Mouse (Mus musculus) limb, embryonic 13.5 days (tissue): Measurements from ENCODE around the gene Gbx1. TPM values are rescaled to one million over a fixed set of nuclear protein-coding genes. Genes with fewer than 3 reads are reported as not detected.

Experiments
- ATAC-seq: fragments of 200-750 bp; cut with Nextera tagmentation; 2 replicates; pipeline ENCODE4 v1.8.0; 2017; ENCODE audit warnings: low read depth, moderate number of reproducible peaks, moderate TSS enrichment; ENCODE audit not compliant: low FRiP score
- H3K27ac ChIP-seq: fragments of 300-500 bp; sonication (generic); 2 replicates; pipeline ENCODE4 v1.5.1; 2015; ENCODE audit warnings: inconsistent platforms, mild to moderate bottlenecking, moderate library complexity
- H3K27me3 ChIP-seq: fragments of 300-500 bp; sonication (generic); 2 replicates; pipeline ENCODE4 v1.6.1; 2015; ENCODE audit warnings: mild to moderate bottlenecking, inconsistent platforms
- H3K36me3 ChIP-seq: fragments of 300-500 bp; sonication (generic); 2 replicates; pipeline ENCODE4 v1.6.1; 2015; ENCODE audit warnings: inconsistent platforms, mild to moderate bottlenecking, moderate library complexity
- H3K4me1 ChIP-seq: fragments of 300-500 bp; sonication (generic); 2 replicates; pipeline ENCODE4 v1.6.1; 2015; ENCODE audit warnings: inconsistent platforms
- H3K4me2 ChIP-seq: fragments of 300-500 bp; sonication (generic); replicated peaks from 2 replicates; pipeline ENCODE4 v1.6.1; 2015; ENCODE audit warnings: inconsistent platforms, mild to moderate bottlenecking, moderate library complexity
- H3K4me3 ChIP-seq: fragments of 300-500 bp; sonication (generic); 2 replicates; pipeline ENCODE4 v1.5.1; 2015; ENCODE audit warnings: moderate library complexity, mild to moderate bottlenecking, inconsistent platforms
- H3K9ac ChIP-seq: fragments of 300-500 bp; sonication (generic); 2 replicates; pipeline ENCODE4 v1.6.1; 2015; ENCODE audit warnings: mild to moderate bottlenecking, inconsistent platforms
- H3K9me3 ChIP-seq: fragments of 300-500 bp; sonication (generic); 2 replicates; pipeline ENCODE4 v1.6.1; 2016; ENCODE audit warnings: inconsistent platforms
- whole genome bisulfite sequencing: fragments of 180-500 bp; shearing (Covaris S2); methylation state at CpG from one replicate; pipeline ENCODE4 v1.1.7; 2015; 5-methylcytosine and 5-hydroxymethylcytosine counted together
- polyA plus RNA-seq: library from polyadenylated mRNA; unstranded; fragments of >200 nt; fragmentation: Nextera tagmentation; extraction: Ambion mirVana; gene quantifications from 2 replicates; pipeline ENCODE4 v1.2.1, GENCODE M21; 2015

The Gbx1 gene
- polyA plus RNA-seq, 1 experiment from 2014 or later: not detected

- peaks cover 10% of the 10 kb centered on the region for H3K4me1 ChIP-seq
- peaks cover 92% of the 10 kb centered on the region for H3K27me3 ChIP-seq
- H3K27ac ChIP-seq: no peak overlapping the region
- WGBS: 55% methylated on average over 8 of the region's 8 CpGs
- H3K9me3 ChIP-seq: no peaks in the 10 kb centered on the region
- H3K4me2 ChIP-seq: no peak overlapping the region
- no peaks in the 10 kb centered on the region for H3K36me3 ChIP-seq
- no peak overlapping the region for H3K4me3 ChIP-seq
- ATAC-seq: no peak
- no peak overlapping the region for H3K9ac ChIP-seq
These were observed 3.2 kb downstream of the Gbx1 start for GRCm38 (mm10) chr5:24523806-24524205.

GRCm38 (mm10) chr5:24521366-24521765, 5.6 kb downstream of the Gbx1 start:
- peaks cover 89% of the 10 kb centered on the region for H3K27me3 ChIP-seq
- 59% methylated on average over 8 of the region's 8 CpGs for WGBS
- no peaks in the 10 kb centered on the region for H3K36me3 ChIP-seq
- H3K4me1 ChIP-seq: peaks cover 4% of the 10 kb centered on the region
- H3K4me2 ChIP-seq: no peak overlapping the region
- no peaks in the 10 kb centered on the region for H3K9me3 ChIP-seq
- no peak overlapping the region for H3K9ac ChIP-seq
- H3K4me3 ChIP-seq: no peak overlapping the region
- no peak for ATAC-seq
- no peak overlapping the region for H3K27ac ChIP-seq

- no peak overlapping the region for H3K4me2 ChIP-seq
- H3K4me1 ChIP-seq: peaks cover 7% of the 10 kb centered on the region
- no peak overlapping the region for H3K9ac ChIP-seq
- H3K36me3 ChIP-seq: no peaks in the 10 kb centered on the region
- peaks cover 32% of the 10 kb centered on the region for H3K27me3 ChIP-seq
- no peaks in the 10 kb centered on the region for H3K9me3 ChIP-seq
- H3K27ac ChIP-seq: no peak overlapping the region
- no peak overlapping the region for H3K4me3 ChIP-seq
- 54% methylated on average over 8 of the region's 8 CpGs for WGBS
- no peak for ATAC-seq
These were observed 14.7 kb downstream of the Gbx1 start for GRCm38 (mm10) chr5:24512271-24512670.

- no peak for ATAC-seq
- Histone ChIP-seq H3K4me3 (no peak overlapping the region), H3K4me2 (no peak overlapping the region), H3K27ac (no peak overlapping the region), H3K27me3 (peaks cover 32% of the 10 kb centered on the region), H3K36me3 (no peaks in the 10 kb centered on the region), H3K9ac (no peak overlapping the region), H3K9me3 (no peaks in the 10 kb centered on the region), H3K4me1 (peaks cover 7% of the 10 kb centered on the region)
- 43% methylated on average over 11 of the region's 11 CpGs for WGBS
These were observed 16.4 kb downstream of the Gbx1 start for GRCm38 (mm10) chr5:24510635-24511034.

GRCm38 (mm10) chr5:24508406-24508805, 18.6 kb downstream of the Gbx1 start:
- 86% methylated on average over 7 of the region's 7 CpGs for WGBS
- no peak for ATAC-seq
- no peaks in the 10 kb centered on the region for H3K36me3 ChIP-seq
- no peaks in the 10 kb centered on the region for H3K9me3 ChIP-seq
- peaks cover 11% of the 10 kb centered on the region for H3K4me1 ChIP-seq
- H3K4me3 ChIP-seq: no peak overlapping the region
- H3K27ac ChIP-seq: no peak overlapping the region
- no peak overlapping the region for H3K4me2 ChIP-seq
- H3K27me3 ChIP-seq: peaks cover 52% of the 10 kb centered on the region
- H3K9ac ChIP-seq: no peak overlapping the region

- no peaks in the 10 kb centered on the region for H3K9me3 ChIP-seq
- no peak for ATAC-seq
- H3K27ac ChIP-seq: no peak overlapping the region
- H3K4me2 ChIP-seq: no peak overlapping the region
- H3K9ac ChIP-seq: no peak overlapping the region
- 61% methylated on average over 2 of the region's 2 CpGs for WGBS
- H3K27me3 ChIP-seq: peaks cover 51% of the 10 kb centered on the region
- no peak overlapping the region for H3K4me3 ChIP-seq
- H3K36me3 ChIP-seq: peaks cover 29% of the 10 kb centered on the region
- H3K4me1 ChIP-seq: peaks cover 7% of the 10 kb centered on the region
These were observed 21.5 kb downstream of the Gbx1 start for GRCm38 (mm10) chr5:24505513-24505912.

GRCm38 (mm10) chr5:24502786-24503185, 24.2 kb downstream of the Gbx1 start:
- Histone ChIP-seq H3K4me2 (no peak overlapping the region), H3K9ac (no peak overlapping the region), H3K4me1 (peaks cover 7% of the 10 kb centered on the region; the same call in 1 of the 2 replicates), H3K27ac (no peak overlapping the region), H3K4me3 (no peak overlapping the region), H3K27me3 (peaks cover 46% of the 10 kb centered on the region), H3K36me3 (peaks cover 56% of the 10 kb centered on the region), H3K9me3 (no peaks in the 10 kb centered on the region)
- no peak for ATAC-seq
- 67% methylated on average over 4 of the region's 4 CpGs for WGBS

GRCm38 (mm10) chr5:24500851-24501250, 26.2 kb downstream of the Gbx1 start:
- peaks cover 37% of the 10 kb centered on the region for H3K27me3 ChIP-seq
- WGBS: 90% methylated on average over 11 of the region's 11 CpGs
- H3K36me3 ChIP-seq: peaks cover 76% of the 10 kb centered on the region
- no peak overlapping the region for H3K27ac ChIP-seq
- H3K9ac ChIP-seq: no peak overlapping the region
- no peaks in the 10 kb centered on the region for H3K9me3 ChIP-seq
- no peak for ATAC-seq
- H3K4me2 ChIP-seq: no peak overlapping the region
- H3K4me3 ChIP-seq: no peak overlapping the region
- H3K4me1 ChIP-seq: peaks cover 7% of the 10 kb centered on the region; the same call in 1 of the 2 replicates

- no peak for ATAC-seq
- H3K36me3 ChIP-seq: peaks cover 92% of the 10 kb centered on the region
- no peak overlapping the region for H3K27ac ChIP-seq
- no peaks in the 10 kb centered on the region for H3K4me1 ChIP-seq
- no peak overlapping the region for H3K9ac ChIP-seq
- H3K9me3 ChIP-seq: no peaks in the 10 kb centered on the region
- H3K4me2 ChIP-seq: no peak overlapping the region
- peaks cover 20% of the 10 kb centered on the region for H3K27me3 ChIP-seq
- H3K4me3 ChIP-seq: no peak overlapping the region
- WGBS: 82% methylated on average over 10 of the region's 10 CpGs
These were observed 27.9 kb downstream of the Gbx1 start for GRCm38 (mm10) chr5:24499113-24499512.

- ATAC-seq: no peak
These were observed 29.5 kb downstream of the Gbx1 start for GRCm38 (mm10) chr5:24497526-24497925.

GRCm38 (mm10) chr5:24496756-24497155, 30.2 kb downstream of the Gbx1 start:
- whole genome bisulfite sequencing: 60% methylated on average over 6 of the region's 6 CpGs
- Histone ChIP-seq H3K27ac (no peak overlapping the region), H3K27me3 (no peaks in the 10 kb centered on the region), H3K9ac (no peak overlapping the region), H3K4me3 (no peak overlapping the region), H3K4me1 (no peaks in the 10 kb centered on the region), H3K9me3 (no peaks in the 10 kb centered on the region), H3K4me2 (no peak overlapping the region), H3K36me3 (peaks cover 99% of the 10 kb centered on the region)
- no peak for ATAC-seq

More at GRCm38 (mm10) chr5:24497526-24497925, 29.5 kb downstream of the Gbx1 start:
- H3K27ac ChIP-seq: no peak overlapping the region
- no peak overlapping the region for H3K4me2 ChIP-seq
- H3K9ac ChIP-seq: no peak overlapping the region
- WGBS: 69% methylated on average over 12 of the region's 12 CpGs
- H3K4me3 ChIP-seq: no peak overlapping the region
- H3K36me3 ChIP-seq: peaks cover 99% of the 10 kb centered on the region
- no peaks in the 10 kb centered on the region for H3K4me1 ChIP-seq
- peaks cover 4% of the 10 kb centered on the region for H3K27me3 ChIP-seq
- H3K9me3 ChIP-seq: no peaks in the 10 kb centered on the region

GRCm38 (mm10) chr5:24495019-24495418, 32.0 kb downstream of the Gbx1 start:
- ATAC-seq: no peak
- Histone ChIP-seq H3K9ac (no peak overlapping the region), H3K27ac (no peak overlapping the region), H3K27me3 (no peaks in the 10 kb centered on the region), H3K4me3 (no peak overlapping the region), H3K4me2 (no peak overlapping the region), H3K9me3 (no peaks in the 10 kb centered on the region), H3K4me1 (peaks cover 4% of the 10 kb centered on the region; the same call in 1 of the 2 replicates), H3K36me3 (peaks cover 99% of the 10 kb centered on the region)
- 90% methylated on average over 15 of the region's 15 CpGs for whole genome bisulfite sequencing

- 90% methylated on average over 16 of the region's 16 CpGs for WGBS
- no peak overlapping the region for H3K27ac ChIP-seq
- no peaks in the 10 kb centered on the region for H3K9me3 ChIP-seq
- H3K9ac ChIP-seq: no peak overlapping the region
- ATAC-seq: no peak
- no peak overlapping the region for H3K4me2 ChIP-seq
- H3K27me3 ChIP-seq: no peaks in the 10 kb centered on the region
- H3K36me3 ChIP-seq: peaks cover 99% of the 10 kb centered on the region
- peaks cover 8% of the 10 kb centered on the region; the same call in 1 of the 2 replicates for H3K4me1 ChIP-seq
- no peak overlapping the region for H3K4me3 ChIP-seq
These were observed 34.3 kb downstream of the Gbx1 start for GRCm38 (mm10) chr5:24492546-24493285.
